23 mouse cellular contexts compared by ENCODE assay signal in genomic region chr12:56824688-56825087, GRCm38 (mm10).
"Had no signal": no experiment of that assay in that cellular context is flagged by ENCODE, and none has a peak within 500 bp of the region (broad histone marks: within the 10 kb centered on the region; RNA-seq: fewer than 3 reads in every experiment).

No protein-coding gene starts in this region.

- DNase-seq: kidney, adult 18-20 months; kidney, postnatal 14 days; layer of hippocampus, adult 9-11 months; liver; lung, adult 18-20 months; right cerebral cortex, adult 18-20 months; right cerebral cortex, postnatal 14 days; right cerebral cortex, postnatal 4 days; thymus, adult 18-20 months; thymus, postnatal 36 days had no signal

- ATAC-seq: inflammation-experienced regulatory T-cells, adult 6 months; intestine, embryonic 16.5 days; liver, embryonic 12.5 days; midbrain, embryonic 13.5 days; midbrain, embryonic 16.5 days had no signal

- H3K9me3 ChIP-seq: limb, embryonic 10.5 days; limb, embryonic 13.5 days; liver, embryonic 12.5 days; liver, embryonic 15.5 days; midbrain, embryonic 10.5 days; midbrain, embryonic 13.5 days; stomach, embryonic 15.5 days had no signal

- H3K4me2 ChIP-seq: limb, embryonic 13.5 days; liver, embryonic 12.5 days; liver, embryonic 15.5 days; midbrain, embryonic 13.5 days; stomach, embryonic 15.5 days had no signal

- H3K27ac ChIP-seq: layer of hippocampus, adult 2 months; limb, embryonic 10.5 days; limb, embryonic 13.5 days; liver, embryonic 12.5 days; liver, embryonic 15.5 days; midbrain, embryonic 10.5 days; midbrain, embryonic 13.5 days; stomach, embryonic 15.5 days had no signal

- H3K4me3 ChIP-seq: layer of hippocampus, adult 2 months; limb, embryonic 10.5 days; limb, embryonic 13.5 days; liver, embryonic 12.5 days; liver, embryonic 15.5 days; megakaryocyte, embryonic 14.5 days; midbrain, embryonic 10.5 days; midbrain, embryonic 13.5 days; myocyte; stomach, embryonic 15.5 days had no signal

- H3K27me3 ChIP-seq: liver, embryonic 12.5 days; liver, embryonic 15.5 days; megakaryocyte, embryonic 14.5 days; midbrain, embryonic 13.5 days; stomach, embryonic 15.5 days had no signal

- H3K36me3 ChIP-seq: limb, embryonic 10.5 days; limb, embryonic 13.5 days; liver, embryonic 12.5 days; liver, embryonic 15.5 days; midbrain, embryonic 10.5 days; midbrain, embryonic 13.5 days; stomach, embryonic 15.5 days had no signal

- H3K9ac ChIP-seq: limb, embryonic 13.5 days; liver, embryonic 12.5 days; liver, embryonic 15.5 days; midbrain, embryonic 13.5 days; stomach, embryonic 15.5 days had no signal

- H3K4me1 ChIP-seq: liver, embryonic 12.5 days; liver, embryonic 15.5 days; megakaryocyte, embryonic 14.5 days had no signal
